Mouse (Mus musculus) C2C12 (cell line): ENCODE data around the gene Hpcal1. TPM values are rescaled to one million over a fixed set of nuclear protein-coding genes. Genes with fewer than 3 reads are reported as not detected.

Source experiments
- H3K27me3 ChIP-seq: one replicate; pipeline ENCODE4 v1.6.1; 2011; ENCODE audit not compliant: control insufficient read depth, insufficient read depth, insufficient read length
- H3K36me3 ChIP-seq: one replicate; pipeline ENCODE4 v1.6.1; 2011; ENCODE audit not compliant: control insufficient read depth, insufficient read depth
- H3K4me3 ChIP-seq: one replicate; pipeline ENCODE4 v1.5.1; 2011; ENCODE audit warnings: mild to moderate bottlenecking, control low read depth; ENCODE audit not compliant: poor library complexity, insufficient read depth, severe bottlenecking
- H3K79me2 ChIP-seq: one replicate; pipeline ENCODE4 v1.6.1; 2011; ENCODE audit not compliant: control insufficient read depth, insufficient read depth
- H3K79me3 ChIP-seq: one replicate; pipeline ENCODE4 v1.6.1; 2011; ENCODE audit warnings: low read depth, control low read depth
- H3ac ChIP-seq: one replicate; pipeline ENCODE3; 2011; ENCODE audit warnings: low read depth; ENCODE audit not compliant: control insufficient read depth, insufficient read length
- CEBPB ChIP-seq: IDR thresholded peaks from one replicate; pipeline ENCODE4 v1.6.1; 2011; ENCODE audit warnings: low read depth, mild to moderate bottlenecking, control low read depth, moderate library complexity
- CTCF ChIP-seq: IDR thresholded peaks from one replicate; pipeline ENCODE4 v1.5.1; 2011; ENCODE audit not compliant: control insufficient read depth, insufficient read depth, insufficient read length
- FOSL1 ChIP-seq: IDR thresholded peaks from one replicate; pipeline ENCODE4 v1.8.0; 2011; ENCODE audit warnings: mild to moderate bottlenecking, low read length; ENCODE audit not compliant: poor library complexity, insufficient read depth, severe bottlenecking
- MAX ChIP-seq: IDR thresholded peaks from one replicate; pipeline ENCODE4 v1.6.1; 2011; ENCODE audit warnings: mild to moderate bottlenecking, control low read depth
- MYOD1 ChIP-seq: IDR thresholded peaks from one replicate; pipeline ENCODE4 v1.6.1; 2011; ENCODE audit warnings: low read depth; ENCODE audit not compliant: control insufficient read depth, insufficient read length
- MYOG ChIP-seq: IDR thresholded peaks from one replicate; pipeline ENCODE4 v1.6.1; 2011; ENCODE audit not compliant: control insufficient read depth, insufficient read length; ENCODE audit errors: extremely low read depth
- USF1 ChIP-seq: IDR thresholded peaks from one replicate; pipeline ENCODE4 v1.6.1; 2011; ENCODE audit warnings: low read depth, mild to moderate bottlenecking, control low read depth, moderate library complexity
- polyA plus RNA-seq: library from polyadenylated mRNA; unstranded; fragments of >200 nt; fragmentation: generic; extraction: Trizol; gene quantifications from one replicate; pipeline ENCODE4 v1.2.1, GENCODE M21; 2012; ENCODE audit warnings: missing spikeins

The Hpcal1 gene
- polyA plus RNA-seq, 1 experiment = 114 TPM

DNA sequence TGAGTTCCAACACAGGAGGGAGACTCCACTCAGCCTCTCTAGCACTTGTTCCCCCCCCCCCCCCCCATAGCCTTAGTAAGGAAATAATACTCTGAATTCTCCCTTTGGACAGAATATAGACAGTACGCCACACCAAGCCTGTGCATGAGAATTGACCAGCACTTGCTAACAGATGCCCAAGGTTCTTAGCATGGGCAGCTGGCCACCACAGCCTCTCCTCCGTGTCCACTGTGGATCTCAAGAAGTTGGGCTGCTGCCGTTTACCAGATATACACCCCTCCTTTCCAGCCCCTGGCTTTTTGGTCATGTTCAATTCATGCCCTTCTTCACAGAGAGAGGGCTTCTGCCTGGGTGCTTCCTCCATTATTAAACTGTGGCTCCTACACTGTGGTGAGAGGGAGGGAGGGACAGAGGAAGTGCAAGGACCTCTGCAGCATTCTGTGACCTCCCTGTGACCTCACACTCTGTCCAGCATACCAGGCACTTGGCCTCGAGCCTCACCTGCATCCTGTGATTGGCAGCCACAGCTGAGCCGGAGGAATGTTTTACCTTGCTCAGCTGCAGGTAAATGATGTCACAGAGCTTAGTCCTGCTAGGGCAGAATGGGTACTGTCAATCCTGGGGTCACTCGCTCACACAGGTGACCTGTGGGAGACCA, 21.2 kb downstream of the Hpcal1 start:
- Histone ChIP-seq H3K27me3 (no peaks in the 10 kb centered on the region), H3K79me3 (peaks cover 91% of the 10 kb centered on the region), H3K4me3 (no peak overlapping the region), H3K79me2 (peaks cover 100% of the 10 kb centered on the region), H3K36me3 (peaks cover 4% of the 10 kb centered on the region), H3ac (no peak overlapping the region)
- no peak for TF ChIP-seq USF1
- TF ChIP-seq MYOG = no peak
- TF ChIP-seq CEBPB = no peak
- TF ChIP-seq CTCF = no peak

DNA sequence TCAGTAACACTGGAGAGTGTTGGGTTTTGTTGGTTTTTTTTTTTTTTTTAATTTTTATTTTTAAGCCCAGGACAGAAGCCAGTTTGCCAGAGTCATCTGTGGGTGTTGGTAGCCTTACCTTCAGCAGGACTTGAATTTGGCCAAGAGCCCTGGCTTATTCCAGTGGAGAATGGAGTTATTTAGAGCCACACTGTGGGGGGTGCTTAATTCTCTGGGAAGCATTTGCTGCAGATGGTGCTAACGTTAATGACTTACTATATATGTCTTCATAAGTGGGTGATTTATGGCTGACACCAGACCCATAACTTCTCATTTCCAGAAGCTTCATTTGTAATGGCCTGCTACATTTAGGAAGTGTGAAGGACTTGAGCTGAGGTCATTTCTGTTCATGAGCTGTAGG, 21.9 kb downstream of the Hpcal1 start:
- Histone ChIP-seq H3ac (no peak overlapping the region), H3K4me3 (no peak overlapping the region), H3K79me2 (peaks cover 100% of the 10 kb centered on the region), H3K27me3 (no peaks in the 10 kb centered on the region), H3K79me3 (peaks cover 89% of the 10 kb centered on the region), H3K36me3 (peaks cover 4% of the 10 kb centered on the region)
- no peak for TF ChIP-seq MYOD1
- TF ChIP-seq CTCF = no peak
- TF ChIP-seq CEBPB = no peak
- no peak for TF ChIP-seq MAX
- TF ChIP-seq MYOG = no peak
- TF ChIP-seq USF1 = no peak
- no peak for TF ChIP-seq FOSL1

DNA sequence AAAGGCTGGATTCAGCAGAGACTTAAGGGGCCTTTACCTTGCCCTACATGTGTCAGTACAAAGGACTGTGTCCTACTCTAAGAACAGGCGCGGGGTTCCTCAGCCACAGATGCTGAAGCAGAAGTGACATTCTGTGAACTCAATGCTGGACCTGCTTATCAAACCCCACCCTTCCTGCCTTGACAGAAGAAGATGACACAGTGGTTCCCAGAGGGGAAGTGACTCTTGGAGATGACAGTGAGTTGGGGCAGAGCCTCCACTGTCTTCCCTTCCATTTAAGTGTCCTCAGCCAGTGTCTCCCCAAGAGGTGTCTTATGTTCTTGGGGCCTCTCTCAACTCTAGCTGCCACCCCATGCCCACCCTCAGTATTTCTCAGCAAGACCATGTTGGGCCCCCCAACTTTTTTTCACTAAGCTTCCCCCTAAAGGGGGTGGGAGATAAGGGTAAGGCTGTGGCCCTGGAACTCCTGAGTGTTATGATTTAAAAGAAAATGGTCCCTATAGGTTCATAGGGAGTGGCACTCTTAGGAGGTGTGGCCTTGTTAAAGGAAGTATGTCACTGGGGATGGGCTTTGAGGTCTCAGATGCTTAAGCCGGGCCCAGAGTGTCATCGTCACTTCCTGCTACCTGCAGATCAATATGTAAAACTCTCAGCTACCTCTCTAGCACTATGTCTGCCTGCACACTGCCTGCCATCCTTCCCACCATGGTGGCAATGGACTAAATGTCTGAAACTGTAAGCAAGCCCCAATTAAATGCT, 25.2 kb downstream of the Hpcal1 start:
- Histone ChIP-seq H3ac (no peak overlapping the region), H3K4me3 (no peak overlapping the region), H3K36me3 (peaks cover 4% of the 10 kb centered on the region), H3K27me3 (no peaks in the 10 kb centered on the region), H3K79me2 (peaks cover 100% of the 10 kb centered on the region), H3K79me3 (peaks cover 85% of the 10 kb centered on the region)
- TF ChIP-seq USF1 (no peak), MAX (no peak), CEBPB (no peak), CTCF (no peak), MYOD1 (no peak), MYOG (no peak), FOSL1 (no peak)

DNA sequence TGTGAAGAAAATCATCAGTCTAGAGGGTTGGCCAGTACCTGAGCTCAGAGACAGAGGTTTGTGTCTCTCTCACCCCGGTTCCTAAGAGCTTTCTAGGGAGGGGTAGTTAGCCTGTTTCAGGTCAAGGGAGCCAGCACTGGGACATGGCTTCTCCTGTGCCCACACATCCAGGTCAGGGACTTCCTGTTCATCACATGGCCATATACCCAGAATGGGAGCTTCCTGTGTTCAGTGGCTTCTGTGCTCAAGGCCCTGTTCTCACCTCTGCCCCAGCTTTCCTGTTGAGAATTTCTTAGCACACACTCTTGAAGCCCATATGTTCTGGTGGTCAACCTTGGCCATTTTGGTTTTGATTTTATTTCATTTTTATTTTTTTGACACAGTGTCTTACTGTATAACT, 26.6 kb downstream of the Hpcal1 start:
- Histone ChIP-seq H3ac (no peak overlapping the region), H3K4me3 (no peak overlapping the region), H3K36me3 (peaks cover 4% of the 10 kb centered on the region)

DNA sequence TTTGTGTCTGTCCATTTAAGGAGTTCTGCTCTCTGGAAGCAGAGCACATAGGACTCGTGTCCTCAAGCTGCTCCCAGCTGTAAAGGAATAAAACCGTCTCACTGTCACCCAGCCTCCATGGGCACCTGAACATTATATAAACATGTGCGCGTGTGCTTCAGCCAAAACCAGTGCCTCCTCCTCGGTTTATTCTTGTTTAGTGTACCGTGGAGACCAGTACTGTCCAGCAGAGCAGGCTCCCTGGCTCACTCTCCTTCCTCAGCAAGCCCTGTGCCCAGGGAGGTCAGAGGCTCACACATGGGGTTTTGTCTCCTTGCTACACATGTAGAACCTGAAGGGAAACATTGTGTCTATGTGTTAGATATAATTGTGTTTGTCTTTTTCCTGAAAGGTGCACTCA, 27.5 kb downstream of the Hpcal1 start:
- peaks cover 100% of the 10 kb centered on the region for H3K79me2 ChIP-seq
- H3K4me3 ChIP-seq = no peak overlapping the region
- no peaks in the 10 kb centered on the region for H3K27me3 ChIP-seq
- no peak for TF ChIP-seq CTCF
- TF ChIP-seq USF1 = no peak
- no peak for TF ChIP-seq FOSL1
- no peak for TF ChIP-seq MYOG
- no peak for TF ChIP-seq CEBPB
- TF ChIP-seq MYOD1 = no peak
- no peak for TF ChIP-seq MAX
- H3K79me3 ChIP-seq = peaks cover 82% of the 10 kb centered on the region
- H3ac ChIP-seq = no peak overlapping the region
- peaks cover 4% of the 10 kb centered on the region for H3K36me3 ChIP-seq

More for the DNA sequence above, 26.6 kb downstream of the Hpcal1 start:
- Histone ChIP-seq H3K79me2 (peaks cover 100% of the 10 kb centered on the region), H3K79me3 (peaks cover 85% of the 10 kb centered on the region), H3K27me3 (no peaks in the 10 kb centered on the region)
- TF ChIP-seq MYOD1 (no peak), MYOG (no peak), CTCF (no peak), CEBPB (no peak), FOSL1 (no peak)

DNA sequence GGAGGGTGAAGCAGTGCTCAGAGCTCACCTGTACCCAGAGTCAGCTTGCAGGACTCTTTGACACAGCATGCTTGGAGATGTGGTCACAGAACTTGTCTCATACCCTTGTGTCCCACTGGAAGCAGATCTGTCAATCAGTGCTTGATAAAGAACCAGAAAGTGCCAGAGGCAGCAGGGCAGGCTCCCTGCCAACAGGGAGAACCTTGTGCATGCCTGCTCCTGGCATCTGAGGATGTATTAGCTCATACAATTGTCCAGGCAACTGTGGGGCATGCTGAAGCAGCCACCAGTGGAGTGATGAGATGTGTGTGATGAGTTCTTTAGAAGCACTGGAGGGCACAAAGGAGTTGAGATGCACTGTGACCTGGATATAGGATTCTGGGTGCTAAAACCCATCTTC, 30.4 kb downstream of the Hpcal1 start:
- H3K79me2 ChIP-seq = peaks cover 100% of the 10 kb centered on the region
- no peak overlapping the region for H3ac ChIP-seq
- H3K36me3 ChIP-seq = peaks cover 7% of the 10 kb centered on the region
- peaks cover 84% of the 10 kb centered on the region for H3K79me3 ChIP-seq
- TF ChIP-seq FOSL1 = no peak
- no peak for TF ChIP-seq MYOG
- no peak for TF ChIP-seq CTCF
- no peak for TF ChIP-seq MAX
- TF ChIP-seq USF1 = no peak
- no peak for TF ChIP-seq CEBPB
- TF ChIP-seq MYOD1 = no peak
- no peak overlapping the region for H3K4me3 ChIP-seq
- no peaks in the 10 kb centered on the region for H3K27me3 ChIP-seq
